Mouse (Mus musculus) lung, adult 2 months (tissue): ENCODE results near the gene Scn4a.

ENCODE experiments used
- CTCF ChIP-seq: fragments of 200-500 bp; IDR thresholded peaks from 2 replicates; pipeline ENCODE4 v1.5.1; 2011; ENCODE audit warnings: mild to moderate bottlenecking, low read length, control low read depth; ENCODE audit not compliant: insufficient read depth
- POLR2A ChIP-seq: fragments of 200-500 bp; IDR thresholded peaks from 2 replicates; pipeline ENCODE4 v1.6.1; 2011; ENCODE audit warnings: low read depth, mild to moderate bottlenecking, control low read depth, low read length, borderline replicate concordance; ENCODE audit errors: extremely low read depth

DNA sequence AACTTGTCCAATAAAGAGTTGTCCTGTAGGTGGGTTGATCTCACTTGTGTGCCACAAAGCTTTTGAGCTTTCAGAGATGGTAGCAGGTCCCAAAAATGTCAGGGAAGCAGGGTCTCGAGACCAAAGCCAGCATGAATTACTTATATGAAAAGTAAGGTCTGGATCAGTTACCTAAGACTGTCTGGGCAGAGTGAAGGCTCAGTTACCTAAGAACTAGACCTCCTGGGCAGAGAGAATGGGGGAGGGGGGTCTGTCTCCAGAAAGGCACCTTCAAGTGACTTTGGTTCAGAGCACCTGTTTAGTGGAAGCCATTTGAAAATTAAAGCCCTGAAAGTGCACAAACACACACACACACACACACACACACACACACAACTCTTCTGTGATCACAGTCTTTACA, 78.7 kb downstream of the Scn4a start:
- no peak for TF ChIP-seq CTCF
- no peak for TF ChIP-seq POLR2A
